Comparison of ENCODE assay signal across 8 mouse cellular contexts in genomic region chr2:181600226-181600758, GRCm38 (mm10). TPM values are rescaled to one million over a fixed set of nuclear protein-coding genes. Genes with fewer than 3 reads are reported as not detected.
DNase-seq lines count a peak whose midpoint lies in the region; ATAC-seq and TF ChIP-seq lines count a peak whose summit lies in the region.

No protein-coding gene starts in this region.

- WGBS in lung, postnatal 0 days: 55% methylated on average over 6 of the region's 6 CpGs
- 60% methylated on average over 6 of the region's 6 CpGs for WGBS in intestine, embryonic 16.5 days
- WGBS in neural tube, embryonic 15.5 days: 60% methylated on average over 6 of the region's 6 CpGs

- no peaks in the 10 kb centered on the region for H3K9me3 ChIP-seq in lung, postnatal 0 days (ENCODE audit: low read length)
- no peaks in the 10 kb centered on the region for H3K9me3 ChIP-seq in intestine, embryonic 16.5 days (ENCODE audit: control insufficient read depth, low read length)
- no peaks in the 10 kb centered on the region for H3K9me3 ChIP-seq in neural tube, embryonic 15.5 days (replicated peaks)

- TF ChIP-seq EP300 in lung, postnatal 0 days (IDR thresholded peaks at IDR 0.05): no peak

- DNase-seq in cerebellum, adult 8-10 months: peak; percentile 30
- no peak for DNase-seq in cerebellum, adult 11-12 months
- no peak for DNase-seq in lung, postnatal 0 days (ENCODE audit: low spot score)
- DNase-seq in lung, postnatal 10 days: no peak
- DNase-seq in adrenal gland, adult 18-20 months (ENCODE audit: low spot score in 2 of 2): no peak
- DNase-seq in right cerebral cortex, postnatal 4 days: no peak

- H3K4me1 ChIP-seq in lung, postnatal 0 days (ENCODE audit: insufficient read depth, low read depth, low read length): peaks cover 10% of the 10 kb centered on the region; the same call in 1 of the 2 replicates
- H3K4me1 ChIP-seq in intestine, embryonic 16.5 days (ENCODE audit: control insufficient read depth, insufficient read depth, low read length): peaks cover 22% of the 10 kb centered on the region
- H3K4me1 ChIP-seq in neural tube, embryonic 15.5 days: peaks cover 52% of the 10 kb centered on the region

- peak overlapping the region; percentile 90 for H3K4me3 ChIP-seq in lung, postnatal 0 days (ENCODE audit: low read depth, low read length)
- H3K4me3 ChIP-seq in intestine, embryonic 16.5 days (ENCODE audit: low read length): peak overlapping the region; percentile 72
- H3K4me3 ChIP-seq in neural tube, embryonic 15.5 days (replicated peaks): peak overlapping the region; percentile 88

- peak overlapping the region; percentile 87; the same call in 1 of the 2 replicates for H3K9ac ChIP-seq in lung, postnatal 0 days (replicated peaks; ENCODE audit: low read depth)
- peak overlapping the region; percentile 79 for H3K9ac ChIP-seq in intestine, embryonic 16.5 days (ENCODE audit: low read depth, low read length)
- peak overlapping the region; percentile 51; the same call in 1 of the 2 replicates for H3K9ac ChIP-seq in neural tube, embryonic 15.5 days (replicated peaks)

- H3K27me3 ChIP-seq in lung, postnatal 0 days (replicated peaks; ENCODE audit: insufficient read depth, low read length): no peaks in the 10 kb centered on the region
- no peaks in the 10 kb centered on the region for H3K27me3 ChIP-seq in intestine, embryonic 16.5 days (replicated peaks; ENCODE audit: control insufficient read depth, insufficient read depth, low read length)
- H3K27me3 ChIP-seq in neural tube, embryonic 15.5 days (replicated peaks): no peaks in the 10 kb centered on the region

- H3K27ac ChIP-seq in lung, postnatal 0 days (ENCODE audit: low read length): peak overlapping the region; percentile 86
- peak overlapping the region; percentile 75; the same call in 1 of the 2 replicates for H3K27ac ChIP-seq in intestine, embryonic 16.5 days (ENCODE audit: low read length)
- peak overlapping the region; percentile 88 for H3K27ac ChIP-seq in neural tube, embryonic 15.5 days (replicated peaks)

- no peak for ATAC-seq in lung, postnatal 0 days
- ATAC-seq in intestine, embryonic 16.5 days: no peak
- no peak; the same call in 1 of the 2 replicates for ATAC-seq in neural tube, embryonic 15.5 days (ENCODE audit: low FRiP score)

- peak overlapping the region; percentile 85 for H3K4me2 ChIP-seq in lung, postnatal 0 days (replicated peaks; ENCODE audit: low read depth, low read length)
- peak overlapping the region; percentile 90 for H3K4me2 ChIP-seq in intestine, embryonic 16.5 days (ENCODE audit: low read depth, low read length)
- H3K4me2 ChIP-seq in neural tube, embryonic 15.5 days: peak overlapping the region; percentile 73

- H3K36me3 ChIP-seq in lung, postnatal 0 days (ENCODE audit: insufficient read depth, low read length): no peaks in the 10 kb centered on the region
- H3K36me3 ChIP-seq in intestine, embryonic 16.5 days (ENCODE audit: control insufficient read depth, insufficient read depth, low read length): 0 out of 2 replicates have a peak, but pooled peaks cover 2% of the 10 kb centered on the region
- H3K36me3 ChIP-seq in neural tube, embryonic 15.5 days: peaks cover 13% of the 10 kb centered on the region

- TF ChIP-seq CTCF in lung, postnatal 0 days (IDR thresholded peaks at IDR 0.05): no peak

RNA-seq across cellular contexts. Expression of gene Samd10, which starts 1.3 kb away (rescaled TPM):
- 20.8 and 21.3 TPM in 2 replicates for polyA plus RNA-seq in lung, postnatal 0 days (2015; fragmentation: Nextera tagmentation; extraction: Ambion mirVana)
- 23.9 TPM in 2 replicates for polyA plus RNA-seq in intestine, embryonic 16.5 days (2015; fragmentation: Nextera tagmentation; extraction: Ambion mirVana)
- polyA plus RNA-seq in neural tube, embryonic 15.5 days (2015; fragmentation: Nextera tagmentation; extraction: Ambion mirVana): 164 and 191 TPM in 2 replicates
- 1 to 10 TPM; 8.3 to 8.7 TPM for total RNA-seq in adrenal gland, adult 18-20 months (2021)

RNA-seq across cellular contexts. Expression of gene Zfp512b, which starts 7.7 kb away (rescaled TPM):
- 21.8 and 24.4 TPM in 2 replicates for polyA plus RNA-seq in lung, postnatal 0 days (2015; fragmentation: Nextera tagmentation; extraction: Ambion mirVana)
- 20.5 and 20.9 TPM in 2 replicates for polyA plus RNA-seq in intestine, embryonic 16.5 days (2015; fragmentation: Nextera tagmentation; extraction: Ambion mirVana)
- polyA plus RNA-seq in neural tube, embryonic 15.5 days (2015; fragmentation: Nextera tagmentation; extraction: Ambion mirVana): 68.1 and 87.0 TPM in 2 replicates
- total RNA-seq in adrenal gland, adult 18-20 months (2021): 10 to 100 TPM; 37.4 to 49.0 TPM

RNA-seq across cellular contexts. Expression of gene Prpf6, which starts 8.6 kb away (rescaled TPM):
- polyA plus RNA-seq in lung, postnatal 0 days (2015; fragmentation: Nextera tagmentation; extraction: Ambion mirVana): 32.3 and 33.6 TPM in 2 replicates
- 52.2 and 52.7 TPM in 2 replicates for polyA plus RNA-seq in intestine, embryonic 16.5 days (2015; fragmentation: Nextera tagmentation; extraction: Ambion mirVana)
- 58.2 and 61.1 TPM in 2 replicates for polyA plus RNA-seq in neural tube, embryonic 15.5 days (2015; fragmentation: Nextera tagmentation; extraction: Ambion mirVana)
- 10 to 100 TPM; 60.6 to 65.2 TPM for total RNA-seq in adrenal gland, adult 18-20 months (2021)

RNA-seq across cellular contexts. Expression of gene Uckl1, which starts 15.6 kb away (rescaled TPM):
- 41.8 and 43.3 TPM in 2 replicates for polyA plus RNA-seq in lung, postnatal 0 days (2015; fragmentation: Nextera tagmentation; extraction: Ambion mirVana)
- 75.0 and 78.0 TPM in 2 replicates for polyA plus RNA-seq in intestine, embryonic 16.5 days (2015; fragmentation: Nextera tagmentation; extraction: Ambion mirVana)
- 65.6 and 66.7 TPM in 2 replicates for polyA plus RNA-seq in neural tube, embryonic 15.5 days (2015; fragmentation: Nextera tagmentation; extraction: Ambion mirVana)
- total RNA-seq in adrenal gland, adult 18-20 months (2021): 10 to 100 TPM; 79.1 to 84.8 TPM

RNA-seq across cellular contexts. Expression of gene Gm29797, which starts 56.5 kb away (rescaled TPM):
- not detected in 2 replicates for polyA plus RNA-seq in lung, postnatal 0 days (2015; fragmentation: Nextera tagmentation; extraction: Ambion mirVana)
- polyA plus RNA-seq in intestine, embryonic 16.5 days (2015; fragmentation: Nextera tagmentation; extraction: Ambion mirVana): 2.2 and 3.0 TPM in 2 replicates
- polyA plus RNA-seq in neural tube, embryonic 15.5 days (2015; fragmentation: Nextera tagmentation; extraction: Ambion mirVana): 0.20 and 1.3 TPM in 2 replicates
- total RNA-seq in adrenal gland, adult 18-20 months (2021): under 1 TPM in 1 of 2 experiments, not detected in 1; 0.42 TPM
